Mouse (Mus musculus): ENCODE data around the gene Olfr606.

GRCm38 (mm10) chr7:103497962-103498361 is 49.1 kb downstream of the Olfr606 start, which contains the start of gene Olfr609:
- TF ChIP-seq CTCF (conservative IDR thresholded peaks at IDR 0.05; ENCODE audit: insufficient read depth, insufficient read length, low read depth, low read length): no peak
- TF ChIP-seq POLR2A (IDR thresholded peaks at IDR 0.05; ENCODE audit: low read depth, low read length): no peak

All from kidney, adult 2 months (tissue).